Mouse (Mus musculus): ENCODE data around the gene Gm49387.

DNA sequence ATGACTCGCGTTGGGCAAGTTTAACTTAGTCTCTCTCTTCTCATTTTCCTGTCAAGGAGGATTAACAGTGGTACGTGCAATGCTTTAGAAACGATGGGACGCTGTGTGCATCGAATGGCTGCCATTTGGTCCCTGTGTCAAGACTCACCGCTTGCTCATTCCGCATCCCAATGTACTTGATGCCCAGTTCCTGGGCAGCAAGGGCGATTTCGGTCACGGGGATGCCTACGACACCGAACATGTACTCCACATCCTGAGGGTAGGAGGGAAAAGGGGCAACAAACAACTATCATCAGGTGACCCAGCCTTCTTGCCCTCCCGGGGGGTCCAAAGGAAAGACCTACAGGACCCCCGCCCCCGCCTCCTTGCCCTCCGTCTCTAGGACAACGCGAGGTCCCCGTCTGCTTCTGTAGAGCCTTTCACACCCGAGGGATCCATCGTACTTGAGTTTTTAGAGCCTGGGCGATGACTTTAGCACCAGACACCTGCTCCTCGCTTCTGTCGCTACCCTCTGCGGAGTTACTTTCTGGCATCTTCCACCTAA, at the start of gene Gm49387:
- TF ChIP-seq CTCF (IDR thresholded peaks at IDR 0.05; ENCODE audit: extremely low read depth, insufficient read depth, low read length), result no peak
- no peak for TF ChIP-seq POLR2A (IDR thresholded peaks at IDR 0.05; ENCODE audit: extremely low read depth, insufficient read depth, low read length)
